Mouse (Mus musculus) left cerebral cortex, adult 8-10 months (tissue): Measurements from ENCODE around the gene Eps8l2. TPM values are rescaled to one million over a fixed set of nuclear protein-coding genes. Genes with fewer than 3 reads are reported as not detected.
"Not testable (repeated sequence)": the region's sequence is repeated elsewhere in the genome, so short reads cannot be mapped to it uniquely, and the experiment has no call there.

Experiments
- DNase-seq, 2 experiments: peaks; one replicate each; pipeline ENCODE4 v3.0.0; 2022; ENCODE audit warnings: low spot score in 2 of 2
- total RNA-seq, 4 experiments: library from RNA; stranded (reverse); gene quantifications; 2 replicates each; pipeline ENCODE4 v1.2.4; 2022

The Eps8l2 gene
- total RNA-seq, 4 experiments from 2014 or later = 5.4 to 7.9 (median 6.4) TPM

DNA sequence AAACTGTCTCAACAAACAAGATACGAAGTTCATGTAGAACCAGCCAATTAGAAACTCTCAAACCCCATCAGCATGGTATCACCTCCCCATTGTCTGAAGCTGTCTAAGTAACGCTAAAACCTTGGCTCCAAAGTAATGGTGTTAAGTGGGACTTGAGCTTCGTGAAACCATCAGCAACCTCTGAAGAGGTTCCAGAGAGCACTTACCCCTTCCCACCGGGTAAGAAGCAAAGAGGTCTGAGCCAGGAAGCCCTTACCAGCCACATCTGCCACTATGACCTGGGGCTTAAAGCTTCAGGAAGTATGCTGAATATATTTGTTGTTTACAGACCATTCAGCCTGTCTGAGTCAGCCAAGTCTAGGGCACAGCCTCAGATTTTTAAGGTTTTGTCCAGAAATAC lies 66.8 kb downstream of the Eps8l2 start:
- no peak for DNase-seq

DNA sequence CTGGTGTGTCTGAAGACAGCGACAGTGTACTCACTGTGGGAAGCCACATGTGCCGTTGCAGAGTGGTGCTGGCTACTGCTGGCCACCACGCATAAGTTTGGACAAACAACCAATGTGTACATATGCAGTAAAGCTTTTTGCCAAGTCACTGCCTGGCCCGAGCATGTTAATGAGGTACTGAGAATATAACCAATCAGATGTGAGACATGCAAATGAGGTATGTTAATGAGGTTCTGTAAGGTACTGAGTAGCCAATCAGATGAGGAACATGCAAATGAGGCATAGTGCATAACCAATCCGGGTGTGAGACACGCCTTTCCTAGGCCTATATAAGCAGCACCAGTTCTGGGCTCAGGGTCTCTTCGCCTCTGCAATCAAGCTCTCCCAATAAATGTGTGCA lies 69.0 kb downstream of the Eps8l2 start:
- not testable (repeated sequence) for DNase-seq

GRCm38 (mm10) chr7:141408833-141409232 lies 70.2 kb downstream of the Eps8l2 start:
- DNase-seq = peak; percentile 72 to 74

DNA sequence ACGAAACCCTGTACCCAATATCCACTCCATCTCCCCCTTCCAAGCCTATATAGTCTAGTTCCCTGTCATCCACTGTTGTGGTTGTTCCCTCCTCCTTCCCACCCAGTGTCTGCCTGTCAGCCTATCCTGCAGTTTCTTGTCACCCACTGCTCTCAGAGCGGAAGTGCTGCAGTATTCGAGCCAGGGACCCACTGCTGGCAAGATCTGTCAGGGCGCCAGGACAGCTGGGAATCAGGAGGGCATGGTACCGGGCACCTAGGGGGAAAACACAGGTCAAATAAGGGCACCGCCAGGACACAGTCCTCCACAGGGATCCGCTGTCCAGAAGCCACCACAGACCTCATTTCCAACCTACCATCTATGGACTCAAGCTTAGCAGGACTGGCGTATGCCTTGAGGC lies 72.0 kb downstream of the Eps8l2 start:
- no peak for DNase-seq

GRCm38 (mm10) chr7:141411667-141412066 lies 73.0 kb downstream of the Eps8l2 start:
- no peak for DNase-seq

Other genes with a start within 250 kb of the Eps8l2 start
- gene Sigirr, start 238.3 kb upstream of the Eps8l2 start, total RNA-seq = 1 to 10 TPM; 2.3 to 2.6 (median 2.5) TPM
- not detected for gene Ano9, start 221.1 kb upstream of the Eps8l2 start, total RNA-seq
- 10 to 100 TPM; 48.4 to 57.7 (median 52.3) TPM for gene Ptdss2, start 216.5 kb upstream of the Eps8l2 start, total RNA-seq
- gene Rnh1, start 166.0 kb upstream of the Eps8l2 start, total RNA-seq = 10 to 100 TPM; 41.0 to 52.8 (median 44.8) TPM
- gene Hras, start 144.9 kb upstream of the Eps8l2 start, total RNA-seq = 100 to 1,000 TPM; 226 to 267 (median 258) TPM
- gene Lrrc56, start 144.7 kb upstream of the Eps8l2 start, total RNA-seq = 1 to 10 TPM; 3.5 to 5.7 (median 5.3) TPM
- under 1 TPM in 2 of 4 experiments, not detected in 2; 0.17 to 0.25 TPM for gene Lmntd2, start 124.8 kb upstream of the Eps8l2 start, total RNA-seq
- 1 to 10 TPM in 3 of 4 experiments, under 1 TPM in 1; 0.89 to 2.7 (median 2.4) TPM for gene Rassf7, start 123.0 kb upstream of the Eps8l2 start, total RNA-seq
- gene Phrf1, start 110.1 kb upstream of the Eps8l2 start, total RNA-seq = 10 to 100 TPM; 65.7 to 76.5 (median 68.5) TPM
- gene Irf7, start 72.4 kb upstream of the Eps8l2 start, total RNA-seq = 1 to 10 TPM in 3 of 4 experiments, under 1 TPM in 1; 0.65 to 2.8 (median 1.7) TPM
- not detected for gene Cdhr5, start 62.1 kb upstream of the Eps8l2 start, total RNA-seq
- not detected for gene Sct, start 59.7 kb upstream of the Eps8l2 start, total RNA-seq
- gene Drd4, start 46.9 kb upstream of the Eps8l2 start, total RNA-seq = under 1 TPM; 0.44 to 0.84 (median 0.50) TPM
- gene Deaf1, start 11.2 kb upstream of the Eps8l2 start, total RNA-seq = 10 to 100 TPM; 57.2 to 76.6 (median 68.2) TPM
- gene Tmem80, start 11.1 kb upstream of the Eps8l2 start, total RNA-seq = 10 to 100 TPM; 30.2 to 32.2 (median 30.6) TPM
- gene Taldo1, start 53.3 kb downstream of the Eps8l2 start, total RNA-seq = 100 to 1,000 TPM in 3 of 4 experiments, 10 to 100 TPM in 1; 99.3 to 109 (median 106) TPM
- gene Gatd1, start 75.3 kb downstream of the Eps8l2 start, total RNA-seq = 10 to 100 TPM; 40.6 to 48.1 (median 44.6) TPM
- 100 to 1,000 TPM; 286 to 326 (median 299) TPM for gene Cend1, start 90.6 kb downstream of the Eps8l2 start, total RNA-seq
- gene Slc25a22, start 99.0 kb downstream of the Eps8l2 start, total RNA-seq = 100 to 1,000 TPM; 245 to 266 (median 253) TPM
- 1 to 10 TPM in 3 of 4 experiments, under 1 TPM in 1; 0.88 to 2.5 (median 1.3) TPM for gene Pidd1, start 105.1 kb downstream of the Eps8l2 start, total RNA-seq
- gene Rplp2, start 108.5 kb downstream of the Eps8l2 start, total RNA-seq = 100 to 1,000 TPM; 524 to 612 (median 563) TPM
- gene Pnpla2, start 116.3 kb downstream of the Eps8l2 start, total RNA-seq = 10 to 100 TPM; 21.2 to 32.6 (median 27.2) TPM
- 1 to 10 TPM; 3.9 to 5.4 (median 4.4) TPM for gene Cracr2b, start 122.2 kb downstream of the Eps8l2 start, total RNA-seq
- gene Cd151, start 128.5 kb downstream of the Eps8l2 start, total RNA-seq = 10 to 100 TPM; 30.2 to 35.5 (median 33.4) TPM
- 10 to 100 TPM; 32.2 to 42.4 (median 33.2) TPM for gene Polr2l, start 136.3 kb downstream of the Eps8l2 start, total RNA-seq
- 10 to 100 TPM; 17.6 to 28.0 (median 23.9) TPM for gene Tspan4, start 136.4 kb downstream of the Eps8l2 start, total RNA-seq
- 10 to 100 TPM; 66.8 to 72.6 (median 69.2) TPM for gene Chid1, start 201.0 kb downstream of the Eps8l2 start, total RNA-seq
- 100 to 1,000 TPM; 188 to 206 (median 202) TPM for gene Ap2a2, start 223.3 kb downstream of the Eps8l2 start, total RNA-seq